Mouse (Mus musculus): ENCODE results near the gene Slain1.
A peak's percentile ranks its signal among the peaks of the same experiment; 100 is the strongest.

Slain1 gene

GRCm38 (mm10) chr14:103649896-103650334 lies at the start of gene Slain1:
Gene Slain1, plus strand, starts transcription at chr14:103650228.
- peak; percentile 86 for ATAC-seq (ENCODE audit: low TSS enrichment)

DNA sequence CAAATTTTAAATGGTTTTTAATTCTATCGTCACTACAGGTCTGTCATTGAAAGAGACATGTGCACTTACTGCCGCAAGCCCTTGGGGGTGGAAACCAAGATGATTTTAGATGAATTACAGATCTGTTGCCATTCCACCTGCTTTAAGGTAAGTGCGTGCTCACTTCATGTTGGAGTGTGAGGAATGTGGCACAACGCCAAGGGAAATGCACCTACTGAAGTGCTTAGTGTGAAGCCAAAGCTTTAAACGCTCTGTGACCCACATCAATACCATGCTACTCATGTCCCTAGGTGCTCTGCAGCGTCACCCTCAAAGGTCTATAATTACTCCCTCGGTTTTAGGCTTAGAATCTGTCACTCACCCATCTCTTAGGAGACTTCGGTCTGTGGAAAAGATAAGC lies 42.0 kb upstream of the Slain1 start:
- ATAC-seq (ENCODE audit: low TSS enrichment): no peak

DNA sequence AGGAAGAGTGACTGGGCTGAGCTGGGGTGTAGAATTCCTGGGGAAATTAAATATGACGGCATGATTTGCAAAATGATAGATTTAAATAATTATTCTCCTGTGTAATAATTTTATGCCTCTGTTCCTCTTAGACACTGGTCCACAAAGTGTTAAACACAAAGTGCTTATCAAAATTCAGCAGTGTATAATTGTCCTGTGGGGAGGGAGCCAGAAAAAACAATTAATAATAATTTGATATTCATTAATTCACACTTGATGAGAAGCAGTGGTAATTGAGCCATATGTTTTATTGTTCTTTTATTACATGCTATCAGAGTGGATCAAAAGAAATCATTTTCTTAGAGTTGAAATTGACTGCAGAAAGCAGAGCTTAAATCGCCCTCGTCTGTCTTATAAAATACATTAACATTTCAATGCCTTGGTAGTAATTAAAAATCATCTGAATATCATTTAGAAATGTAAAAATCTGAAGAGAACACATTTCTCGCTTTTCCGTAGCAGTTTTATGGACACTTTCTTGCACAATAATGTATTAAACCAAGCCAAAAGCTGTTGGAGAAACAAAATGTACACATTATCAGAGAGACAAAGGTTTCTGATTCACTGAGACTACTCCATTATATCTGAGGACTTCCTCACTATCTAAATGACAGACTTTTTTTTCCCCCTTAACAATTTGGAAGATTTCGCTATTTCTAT lies 36.3 kb upstream of the Slain1 start:
- no peak for ATAC-seq (ENCODE audit: low TSS enrichment)

GRCm38 (mm10) chr14:103614272-103614587 lies 35.8 kb upstream of the Slain1 start:
- ATAC-seq (ENCODE audit: low TSS enrichment): no peak

DNA sequence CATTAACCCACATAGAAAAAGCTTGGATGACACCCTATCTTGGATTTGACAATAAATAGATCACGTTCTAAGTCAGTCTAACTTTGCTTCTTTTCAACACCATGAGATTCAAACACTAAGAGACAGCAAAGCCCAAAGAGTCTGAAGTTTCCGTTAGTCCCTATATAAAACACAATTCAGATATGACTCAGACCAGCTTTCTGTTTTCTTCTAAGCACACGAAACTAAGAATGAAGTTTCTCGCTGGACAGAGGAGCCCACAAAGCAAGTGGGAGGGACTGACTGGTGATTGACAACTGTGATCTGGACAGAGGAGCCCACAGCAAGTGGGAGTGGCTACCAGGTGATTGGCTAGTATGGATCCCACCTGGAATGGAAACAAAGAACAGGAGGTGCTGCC lies 30.3 kb upstream of the Slain1 start:
- ATAC-seq (ENCODE audit: low TSS enrichment): no peak

DNA sequence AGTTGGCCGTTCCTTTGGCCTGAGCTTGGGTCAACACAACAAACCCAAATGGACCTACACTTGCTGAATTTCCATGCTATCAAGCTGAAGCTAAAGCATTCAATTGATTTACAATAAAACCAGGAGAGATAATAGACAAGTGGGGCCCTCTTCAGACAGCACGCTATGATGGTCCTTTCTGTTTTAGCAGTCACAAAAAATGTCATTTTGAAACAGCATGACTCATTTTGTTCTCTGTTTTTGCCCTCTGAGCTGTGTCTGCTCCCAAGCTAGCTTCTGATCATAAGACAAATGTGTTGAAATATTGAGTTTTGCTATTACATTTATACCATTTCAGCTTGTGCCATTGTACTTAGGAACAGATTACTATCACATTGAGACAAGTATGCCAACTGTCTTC lies 28.8 kb upstream of the Slain1 start:
- no peak for ATAC-seq (ENCODE audit: low TSS enrichment)

DNA sequence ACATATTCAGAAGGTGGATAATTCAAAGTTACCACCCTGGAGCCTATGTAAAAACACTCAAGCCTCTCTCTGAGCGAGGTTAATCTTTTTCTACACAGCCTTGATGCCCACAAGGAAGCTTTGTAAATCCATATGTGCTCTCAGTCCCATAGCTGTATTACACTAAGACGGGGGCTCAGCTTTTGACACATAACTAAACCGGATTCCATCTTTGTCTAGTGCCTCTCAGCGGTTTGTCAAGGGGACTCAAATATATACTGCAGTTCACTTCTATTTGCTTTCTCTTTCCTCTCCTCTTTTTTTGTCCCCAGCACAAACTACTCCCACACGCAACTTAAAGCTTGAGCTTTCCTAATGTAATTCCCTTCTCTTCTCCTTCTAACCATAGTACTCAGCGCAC lies 23.9 kb upstream of the Slain1 start:
- ATAC-seq (ENCODE audit: low TSS enrichment): peak; percentile 50; the same call in 1 of the 2 replicates

DNA sequence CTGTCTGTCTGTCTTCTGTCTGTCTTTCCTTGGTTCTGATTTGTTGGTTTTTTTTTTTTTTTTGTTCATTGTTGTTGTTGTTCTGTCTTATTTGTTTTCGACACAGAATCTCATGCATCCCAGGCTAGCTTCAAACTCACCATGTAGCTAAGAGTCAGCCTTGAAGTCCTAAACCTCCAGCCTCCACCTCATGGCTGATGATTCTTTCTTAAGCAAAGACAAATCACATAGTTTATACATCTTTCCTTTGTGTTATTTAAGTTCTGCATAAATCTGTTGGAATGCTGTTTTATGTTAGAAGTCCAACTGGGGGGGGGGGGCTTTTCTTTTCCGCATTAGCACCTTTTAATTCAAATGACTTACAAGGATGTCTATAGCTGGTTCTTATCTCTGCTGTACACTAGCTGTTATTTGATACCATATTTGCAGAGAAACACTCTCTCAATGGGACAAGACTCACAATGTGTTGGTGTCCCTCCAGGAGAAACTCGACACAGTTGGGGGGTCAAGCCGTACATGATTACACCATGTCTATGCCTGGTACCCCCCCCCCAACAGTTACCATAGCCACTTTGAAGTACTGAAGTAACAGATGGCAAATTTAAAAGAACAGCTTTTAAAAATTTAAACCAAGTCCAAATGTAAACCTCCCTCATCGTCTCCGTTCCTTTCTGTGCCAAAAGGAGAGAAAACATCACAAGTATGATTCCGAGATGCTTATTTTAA lies 20.2 kb upstream of the Slain1 start:
- ATAC-seq (ENCODE audit: low TSS enrichment): peak; percentile 60

DNA sequence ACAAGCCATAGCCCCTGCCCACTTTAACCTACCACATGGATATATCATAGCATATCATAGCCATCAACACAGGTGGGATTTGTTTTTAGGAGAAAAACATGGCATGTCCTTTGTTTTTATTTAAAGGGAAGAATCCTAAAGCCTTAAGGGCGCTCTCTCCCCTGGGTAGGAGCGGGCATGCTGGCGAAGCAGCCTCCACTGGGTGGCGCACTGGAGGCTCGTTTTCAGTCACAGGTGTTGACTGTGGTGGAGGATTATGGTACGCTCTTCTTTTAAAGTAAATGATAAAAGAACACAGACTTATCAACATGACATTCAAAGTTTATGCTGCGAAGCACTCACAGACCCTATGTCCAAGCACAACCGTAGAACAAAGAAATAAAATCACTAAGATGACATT lies 19.5 kb upstream of the Slain1 start:
- ATAC-seq (ENCODE audit: low TSS enrichment): peak; percentile 85

DNA sequence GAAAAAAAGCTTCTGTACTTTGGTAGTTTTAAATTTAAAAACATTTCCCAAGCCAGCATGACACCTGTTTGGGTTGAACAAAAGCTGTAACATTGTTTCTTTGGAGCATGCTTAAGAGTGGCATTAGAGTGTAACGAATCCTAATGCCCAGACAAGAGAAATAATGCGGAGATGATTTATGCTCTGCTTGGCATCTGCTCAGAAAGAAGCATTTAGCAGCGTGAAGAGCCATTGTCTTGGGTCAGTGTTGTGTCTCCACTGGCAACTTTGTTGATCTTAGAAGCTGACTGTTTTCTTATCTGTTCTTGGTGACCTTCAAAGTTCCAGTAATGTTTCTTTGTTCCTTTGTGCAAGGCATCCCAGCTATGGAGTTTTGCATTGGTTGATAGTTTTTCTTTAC lies 6.1 kb upstream of the Slain1 start:
- no peak for ATAC-seq (ENCODE audit: low TSS enrichment)

DNA sequence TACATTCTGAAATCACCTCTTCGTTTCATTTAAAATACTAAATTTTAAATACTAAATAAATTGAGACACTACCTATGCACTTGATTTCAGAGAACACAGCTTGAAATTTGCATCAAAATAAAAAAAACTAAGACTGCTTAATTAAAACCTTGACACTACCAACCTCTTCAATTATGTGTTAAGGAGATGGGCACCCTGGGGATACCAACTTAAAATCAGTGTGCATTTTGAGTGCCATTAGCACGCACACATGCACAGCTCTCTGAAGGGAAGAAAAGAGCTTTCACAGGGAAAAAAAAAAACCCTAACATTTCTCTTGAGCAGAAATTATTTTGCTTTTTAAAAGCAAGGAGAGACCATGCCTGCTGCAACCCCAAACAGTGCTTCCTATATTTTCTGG lies 2.0 kb upstream of the Slain1 start:
- no peak for ATAC-seq (ENCODE audit: low TSS enrichment)

GRCm38 (mm10) chr14:103648623-103649255 lies 1.3 kb upstream of the Slain1 start:
- ATAC-seq (ENCODE audit: low TSS enrichment): peak; percentile 32

DNA sequence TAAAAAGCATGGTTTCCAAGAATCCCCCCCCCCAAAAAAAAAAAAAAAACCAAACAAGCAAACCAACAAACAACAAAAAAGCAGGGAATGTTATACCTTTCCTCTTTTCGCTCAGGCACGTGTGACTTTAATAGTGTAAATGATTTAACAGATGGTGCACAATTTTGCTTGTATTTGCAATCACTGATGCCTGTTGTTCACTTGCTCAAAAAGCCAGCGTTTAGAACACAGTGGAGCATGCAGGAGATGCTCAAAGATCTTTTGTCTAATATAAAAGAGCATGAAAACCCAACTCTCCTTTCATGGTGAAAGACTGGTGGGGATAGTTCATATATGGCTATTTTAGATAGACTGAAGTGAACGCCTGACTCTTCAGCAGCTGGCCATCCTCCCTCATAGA lies 726 bp upstream of the Slain1 start:
- ATAC-seq (ENCODE audit: low TSS enrichment): no peak

GRCm38 (mm10) chr14:103650413-103651101 lies 529 bp downstream of the Slain1 start:
- ATAC-seq (ENCODE audit: low TSS enrichment): peak; percentile 62

GRCm38 (mm10) chr14:103651106-103651505 lies 1.1 kb downstream of the Slain1 start:
- ATAC-seq (ENCODE audit: low TSS enrichment): 0 out of 2 replicates have a peak, but pooled peaks have one; percentile 29

DNA sequence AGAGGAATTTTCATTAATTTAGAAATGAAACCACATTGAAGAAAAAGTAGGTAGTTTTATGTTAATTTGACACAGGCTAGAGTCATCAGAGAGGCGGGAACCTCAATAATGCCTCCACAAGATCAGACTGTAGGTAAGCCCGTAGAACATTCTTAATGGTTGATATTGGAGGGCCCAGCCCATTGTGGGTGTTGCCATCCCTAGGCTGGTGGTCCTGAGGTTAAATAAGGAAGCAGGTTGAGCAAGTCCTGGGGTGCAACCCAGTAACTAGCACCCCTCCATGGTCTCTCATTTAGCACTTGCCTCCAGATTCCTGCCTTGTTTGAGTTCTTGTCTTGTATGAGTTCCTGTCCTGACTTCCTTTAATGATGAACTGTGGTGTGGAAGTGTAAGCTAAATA lies 1.5 kb downstream of the Slain1 start:
- no peak for ATAC-seq (ENCODE audit: low TSS enrichment)

GRCm38 (mm10) chr14:103652524-103652923 lies 2.5 kb downstream of the Slain1 start:
- ATAC-seq (ENCODE audit: low TSS enrichment): no peak

DNA sequence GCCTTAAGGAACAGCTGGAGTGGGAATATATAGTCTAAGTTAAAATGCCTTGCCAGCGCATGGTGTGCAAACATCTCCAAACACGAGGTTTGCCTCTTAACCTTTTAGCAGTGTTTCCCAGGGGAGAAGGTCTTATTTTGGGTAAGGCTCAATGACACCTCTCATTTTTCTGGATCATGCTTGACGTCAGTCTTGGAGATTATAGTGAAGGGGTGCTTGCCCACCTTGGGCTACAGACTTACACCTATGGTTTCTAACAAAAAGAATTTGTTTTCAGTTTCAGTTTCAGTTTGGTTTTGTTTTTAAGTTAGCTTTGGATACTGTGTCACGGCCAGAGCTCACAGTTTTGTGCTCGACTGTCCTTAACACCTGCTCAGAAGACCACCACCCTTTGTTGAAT lies 3.8 kb downstream of the Slain1 start:
- ATAC-seq (ENCODE audit: low TSS enrichment): no peak

DNA sequence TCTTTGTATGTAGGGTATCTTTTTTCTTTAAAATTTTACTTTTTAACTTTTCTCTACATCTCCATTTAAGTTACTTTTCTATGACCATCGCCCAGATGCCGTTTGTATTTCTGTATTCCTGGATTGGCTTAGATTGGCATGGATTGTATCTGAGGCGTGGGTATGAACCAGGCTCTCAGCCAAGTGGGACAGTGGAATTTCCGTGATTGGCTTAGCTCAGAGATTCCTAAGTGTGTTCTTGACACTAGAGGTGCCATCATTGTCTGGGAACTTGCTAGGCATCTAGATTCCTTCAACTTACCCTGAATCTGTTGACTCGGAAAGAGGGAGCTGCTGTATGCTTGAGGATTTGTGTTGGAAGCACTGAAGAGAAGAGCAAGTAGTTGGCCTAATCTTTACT lies 5.4 kb downstream of the Slain1 start:
- ATAC-seq (ENCODE audit: low TSS enrichment): peak; percentile 36

DNA sequence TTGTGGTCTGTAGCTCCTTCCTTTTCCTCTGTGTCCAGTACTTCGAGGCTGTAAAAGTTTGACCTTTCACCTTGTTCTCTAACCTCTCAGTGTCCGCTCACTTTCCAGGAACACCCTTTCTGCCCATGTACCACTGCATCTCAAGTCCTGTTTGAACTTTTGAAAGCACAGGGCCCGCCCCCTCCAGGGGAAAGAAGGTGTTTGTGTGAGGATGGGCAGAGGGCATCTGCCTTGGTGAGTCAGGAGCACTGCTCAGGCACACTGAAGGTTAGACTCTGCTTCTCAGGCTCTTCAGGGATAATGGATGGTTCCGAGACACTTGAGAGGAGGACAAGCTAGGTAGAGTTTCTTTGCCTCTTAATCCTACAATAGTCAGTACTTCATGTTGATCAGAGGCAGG lies 7.8 kb downstream of the Slain1 start:
- no peak for ATAC-seq (ENCODE audit: low TSS enrichment)

GRCm38 (mm10) chr14:103663026-103663425 lies 13.0 kb downstream of the Slain1 start:
- peak; percentile 87 for ATAC-seq (ENCODE audit: low TSS enrichment)

GRCm38 (mm10) chr14:103664391-103664790 lies 14.4 kb downstream of the Slain1 start:
- ATAC-seq (ENCODE audit: low TSS enrichment): no peak

Data from frontal cortex, adult (tissue).